Mouse (Mus musculus) thymus, adult 2 months (tissue): Measurements from ENCODE around the gene Alg5. TPM values are rescaled to one million over a fixed set of nuclear protein-coding genes. Genes with fewer than 3 reads are reported as not detected.
A peak's percentile ranks its signal among the peaks of the same experiment; 100 is the strongest.

Experiments used
- DNase-seq: peaks from one replicate; pipeline ENCODE4 v3.0.0; 2021
- H3K27ac ChIP-seq: fragments of 200-500 bp; 2 replicates; pipeline ENCODE4 v1.5.1; 2012; ENCODE audit warnings: low read length, control low read depth; ENCODE audit not compliant: control insufficient read depth, insufficient read depth
- H3K27me3 ChIP-seq: fragments of 200-500 bp; 2 replicates; pipeline ENCODE4 v1.6.1; 2012; ENCODE audit warnings: mild to moderate bottlenecking, low read length, moderate library complexity, mixed read lengths; ENCODE audit not compliant: control insufficient read depth, insufficient read depth
- H3K36me3 ChIP-seq: fragments of 200-500 bp; 2 replicates; pipeline ENCODE4 v1.6.1; 2012; ENCODE audit warnings: mild to moderate bottlenecking, low read length, moderate library complexity; ENCODE audit not compliant: control insufficient read depth, insufficient read depth
- H3K4me1 ChIP-seq: fragments of 200-500 bp; replicated peaks from 2 replicates; pipeline ENCODE4 v1.6.1; 2012; ENCODE audit warnings: low read length; ENCODE audit not compliant: control insufficient read depth, insufficient read depth
- H3K4me3 ChIP-seq: fragments of 200-500 bp; 2 replicates; pipeline ENCODE4 v1.5.1; 2012; ENCODE audit warnings: mild to moderate bottlenecking, low read length, control low read depth, moderate library complexity; ENCODE audit not compliant: control insufficient read depth, insufficient read depth
- CTCF ChIP-seq: fragments of 200-500 bp; IDR thresholded peaks from 2 replicates; pipeline ENCODE4 v1.5.1; 2012; ENCODE audit warnings: mild to moderate bottlenecking, control low read depth, low read length, moderate library complexity, borderline replicate concordance; ENCODE audit not compliant: control insufficient read depth, poor library complexity, insufficient read depth; ENCODE audit errors: extremely low read depth
- POLR2A ChIP-seq: fragments of 200-500 bp; IDR thresholded peaks from 2 replicates; pipeline ENCODE4 v1.6.1; 2012; ENCODE audit warnings: mild to moderate bottlenecking, low read length, control low read depth, moderate library complexity; ENCODE audit not compliant: control insufficient read depth, poor library complexity, insufficient read depth; ENCODE audit errors: extremely low read depth
- WGBS: fragments of 180-500 bp; shearing (Covaris S2); methylation state at CpG from one replicate; pipeline ENCODE4 v1.1.7; 2018; 5-methylcytosine and 5-hydroxymethylcytosine counted together
- polyA plus RNA-seq: library from polyadenylated mRNA; depleted of rRNA; stranded (reverse); fragments of >200 nt; gene quantifications from 2 replicates; pipeline ENCODE4 v1.2.3, GENCODE M21; 2012

The Alg5 gene
- polyA plus RNA-seq, 1 experiment = 15.7 TPM

DNA sequence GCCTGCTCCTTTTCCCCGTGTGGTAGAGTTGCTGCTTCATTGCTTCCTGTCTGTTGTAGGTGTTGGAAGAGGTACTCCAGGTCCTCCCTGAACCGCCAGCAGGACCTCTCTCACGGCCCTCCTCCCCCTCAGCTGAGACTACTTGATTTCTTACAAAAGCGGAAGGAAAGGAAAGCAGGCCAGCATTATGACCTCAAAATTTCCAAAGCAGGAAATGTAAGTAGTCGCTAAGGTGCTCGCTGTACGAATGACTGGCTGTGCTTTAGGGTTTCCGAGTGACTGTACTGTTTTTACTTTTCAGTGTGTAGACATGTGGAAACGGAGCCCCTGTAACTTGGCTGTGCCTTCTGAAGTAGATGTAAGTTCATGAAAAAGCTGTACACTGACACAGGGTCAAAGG, 26.4 kb upstream of the Alg5 start:
- Histone ChIP-seq H3K4me3 (no peak overlapping the region), H3K36me3 (peaks cover 85% of the 10 kb centered on the region), H3K4me1 (no peaks in the 10 kb centered on the region), H3K27me3 (no peaks in the 10 kb centered on the region), H3K27ac (no peak overlapping the region; the same call in 1 of the 2 replicates)
- WGBS = 62% methylated on average over 9 of the region's 9 CpGs
- DNase-seq = no peak
- no peak for TF ChIP-seq CTCF

- Histone ChIP-seq H3K36me3 (peaks cover 86% of the 10 kb centered on the region), H3K4me3 (no peak within 1 kb of the TSS), H3K27me3 (no peaks in the 10 kb centered on the region), H3K27ac (no peak within 1 kb of the TSS), H3K4me1 (no peaks in the 10 kb centered on the region)
- DNase-seq = no peak
- WGBS = 94% methylated on average over 6 of the region's 6 CpGs
- TF ChIP-seq CTCF (no peak), POLR2A (no peak)
These were observed 21.1 kb upstream of the Alg5 start, which contains the start of gene Gm21958 for GRCm38 (mm10) chr3:54714253-54714652. Gene Gm21958 (minus strand): TSS chr3:54714353.

GRCm38 (mm10) chr3:54715461-54715860, 19.9 kb upstream of the Alg5 start:
- no peak overlapping the region for H3K4me3 ChIP-seq
- H3K4me1 ChIP-seq = no peaks in the 10 kb centered on the region
- H3K27ac ChIP-seq = no peak overlapping the region
- no peak for DNase-seq
- no peaks in the 10 kb centered on the region for H3K27me3 ChIP-seq
- peaks cover 76% of the 10 kb centered on the region for H3K36me3 ChIP-seq
- TF ChIP-seq CTCF (no peak), POLR2A (no peak)
- WGBS = 96% methylated on average over 6 of the region's 6 CpGs

DNA sequence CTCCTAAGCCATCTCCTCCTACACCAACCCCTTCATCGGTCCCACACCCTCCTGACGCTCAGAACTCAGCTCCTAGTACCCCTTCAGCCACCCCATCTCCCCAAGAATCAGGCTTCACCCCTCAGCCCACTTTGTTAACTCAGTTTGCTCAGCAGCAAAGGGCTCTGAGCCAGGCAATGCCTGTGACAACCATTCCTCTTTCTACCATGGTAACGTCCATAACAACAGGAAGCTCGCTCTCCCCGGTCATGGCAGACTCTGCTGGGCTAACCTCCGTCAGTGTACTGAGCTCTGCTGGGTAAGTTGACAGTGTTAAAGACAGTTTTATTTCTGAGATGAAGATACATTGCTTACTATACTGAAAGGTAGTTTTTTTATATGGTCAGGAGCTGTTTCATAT, 18.0 kb upstream of the Alg5 start:
- peaks cover 72% of the 10 kb centered on the region for H3K36me3 ChIP-seq
- H3K27me3 ChIP-seq = no peaks in the 10 kb centered on the region
- DNase-seq = no peak
- 97% methylated on average over 6 of the region's 6 CpGs for WGBS
- no peak overlapping the region for H3K4me3 ChIP-seq
- H3K4me1 ChIP-seq = no peaks in the 10 kb centered on the region
- H3K27ac ChIP-seq = no peak overlapping the region
- TF ChIP-seq CTCF (no peak), POLR2A (no peak)

DNA sequence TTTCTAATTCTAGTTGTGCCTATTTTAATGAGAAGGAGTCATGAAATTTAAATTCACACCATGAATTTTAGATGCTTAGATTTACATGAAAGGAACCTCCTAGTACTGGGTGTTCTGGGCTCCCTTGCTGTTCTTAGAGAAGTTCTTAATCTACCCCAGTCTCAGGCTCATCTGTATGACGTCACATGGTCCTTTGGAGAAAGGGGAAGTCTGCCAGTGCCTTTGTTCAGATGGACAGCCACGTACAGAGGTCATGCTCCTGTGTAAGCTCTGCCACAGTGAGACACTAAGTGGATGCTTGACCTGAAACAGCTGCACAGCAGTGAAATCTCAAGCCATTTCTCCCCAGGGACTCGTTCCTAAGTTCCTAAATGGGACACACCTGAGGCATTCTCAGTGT, 16.4 kb upstream of the Alg5 start:
- Histone ChIP-seq H3K4me1 (peaks cover 3% of the 10 kb centered on the region), H3K27me3 (no peaks in the 10 kb centered on the region), H3K36me3 (peaks cover 68% of the 10 kb centered on the region), H3K27ac (no peak overlapping the region), H3K4me3 (no peak overlapping the region)
- WGBS = 67% methylated on average over 3 of the region's 3 CpGs
- TF ChIP-seq POLR2A (no peak), CTCF (no peak)
- no peak for DNase-seq

DNA sequence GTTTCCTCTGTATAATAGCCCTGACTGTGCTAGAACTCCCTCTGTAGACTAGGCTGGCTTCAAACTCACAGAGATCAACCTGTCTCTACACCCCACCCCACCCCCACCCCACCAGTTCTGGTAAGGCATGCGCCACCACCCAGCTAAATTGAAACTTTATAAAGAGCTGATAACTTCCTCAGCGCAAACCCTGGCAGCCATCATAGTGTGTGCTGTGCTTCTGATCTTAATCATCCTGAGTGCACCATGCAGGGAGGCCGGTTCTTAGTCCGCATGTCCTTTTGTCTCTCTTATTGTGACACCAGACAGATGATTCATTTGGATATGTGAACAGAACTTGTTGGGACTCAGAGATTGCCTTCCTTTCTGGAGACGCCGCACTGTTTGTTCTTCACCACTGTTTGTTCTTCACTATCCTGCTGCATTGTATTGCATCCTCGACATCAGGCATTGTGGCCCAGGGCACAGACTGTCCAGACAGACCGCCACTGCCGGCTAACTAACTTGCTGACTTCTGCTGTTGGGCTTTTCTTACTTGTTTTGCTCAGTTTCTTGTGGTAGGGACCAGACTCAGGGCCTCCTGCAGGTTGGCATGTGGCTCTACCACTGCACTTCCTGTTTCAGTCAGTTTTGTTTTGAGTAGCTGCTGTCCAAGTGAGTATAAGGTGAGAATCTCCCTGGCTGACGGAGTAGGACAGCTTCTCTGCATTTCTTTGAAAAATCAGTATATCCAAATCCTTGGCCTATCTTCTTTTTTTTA, 11.4 kb upstream of the Alg5 start:
- peaks cover 51% of the 10 kb centered on the region for H3K36me3 ChIP-seq
- TF ChIP-seq CTCF (no peak), POLR2A (no peak)
- peaks cover 5% of the 10 kb centered on the region for H3K4me1 ChIP-seq

GRCm38 (mm10) chr3:54725344-54725743, 10.0 kb upstream of the Alg5 start:
- peaks cover 5% of the 10 kb centered on the region for H3K4me1 ChIP-seq
- no peak overlapping the region for H3K4me3 ChIP-seq
- H3K27me3 ChIP-seq = no peaks in the 10 kb centered on the region
- peaks cover 61% of the 10 kb centered on the region for H3K36me3 ChIP-seq
- TF ChIP-seq POLR2A (no peak), CTCF (no peak)
- 88% methylated on average over 2 of the region's 2 CpGs for WGBS
- no peak overlapping the region for H3K27ac ChIP-seq
- DNase-seq = no peak

More for the DNA sequence above, 11.4 kb upstream of the Alg5 start:
- 53% methylated on average over 10 of the region's 10 CpGs for WGBS
- peak; percentile 24 for DNase-seq
- H3K27me3 ChIP-seq = no peaks in the 10 kb centered on the region
- H3K4me3 ChIP-seq = no peak overlapping the region
- peak overlapping the region; percentile 86 for H3K27ac ChIP-seq
